ENCODE assay signal across 8 mouse cellular contexts in genomic region chrX:74328725-74329161, GRCm38 (mm10). TPM values are rescaled to one million over a fixed set of nuclear protein-coding genes. Genes with fewer than 3 reads are reported as not detected.
DNase-seq lines count a peak whose midpoint lies in the region; ATAC-seq and TF ChIP-seq lines count a peak whose summit lies in the region.

Gene Plxna3, plus strand, starts transcription at chrX:74329066.

- no peak for TF ChIP-seq POLR2A in ES-Bruce4 (IDR thresholded peaks at IDR 0.05; ENCODE audit: insufficient read depth, low read length)

- peak within 1 kb of the TSS; percentile 63 for H3K4me2 ChIP-seq in forebrain, embryonic 12.5 days
- H3K4me2 ChIP-seq in heart, embryonic 16.5 days (ENCODE audit: low read depth, low read length), result peak within 1 kb of the TSS; percentile 67
- peak within 1 kb of the TSS; percentile 76 for H3K4me2 ChIP-seq in liver, postnatal 0 days (ENCODE audit: low read depth, low read length)
- H3K4me2 ChIP-seq in neural tube, embryonic 14.5 days (ENCODE audit: low read depth, low read length), result peak within 1 kb of the TSS; percentile 69

- 25% methylated on average over 28 of the region's 30 CpGs for WGBS in forebrain, embryonic 12.5 days
- WGBS in heart, embryonic 16.5 days, result 12% methylated on average over 22 of the region's 30 CpGs
- 20% methylated on average over 24 of the region's 30 CpGs for WGBS in liver, postnatal 0 days (ENCODE audit: insufficient replicate concordance)
- 11% methylated on average over 18 of the region's 30 CpGs for WGBS in neural tube, embryonic 14.5 days

- H3K36me3 ChIP-seq in ES-Bruce4 (ENCODE audit: control insufficient read depth, insufficient read depth, low read length, poor library complexity, severe bottlenecking), result no peaks in the 10 kb centered on the region
- peaks cover 11% of the 10 kb centered on the region for H3K36me3 ChIP-seq in forebrain, embryonic 12.5 days (replicated peaks)
- no peaks in the 10 kb centered on the region for H3K36me3 ChIP-seq in heart, embryonic 16.5 days (ENCODE audit: control insufficient read depth, insufficient read depth)
- no peaks in the 10 kb centered on the region for H3K36me3 ChIP-seq in liver, postnatal 0 days (replicated peaks; ENCODE audit: insufficient read depth, low read length)
- no peaks in the 10 kb centered on the region for H3K36me3 ChIP-seq in neural tube, embryonic 14.5 days (ENCODE audit: control insufficient read depth, insufficient read depth, low read length)

- peak; percentile 44 for DNase-seq in c-Kit-positive CD71-positive TER-119-negative erythroid progenitor cells, embryonic 14.5 days (ENCODE audit: low read depth)
- DNase-seq in kidney, postnatal 36 days, result peak; percentile 67 to 78
- peak; percentile 68 for DNase-seq in liver, postnatal 0 days
- peak; percentile 80 for DNase-seq in testis, postnatal 10 days (ENCODE audit: low spot score)

- no peaks in the 10 kb centered on the region for H3K27me3 ChIP-seq in ES-Bruce4 (ENCODE audit: control insufficient read depth, insufficient read depth, low read length, poor library complexity, severe bottlenecking)
- H3K27me3 ChIP-seq in forebrain, embryonic 12.5 days, result no peaks in the 10 kb centered on the region
- no peaks in the 10 kb centered on the region for H3K27me3 ChIP-seq in heart, embryonic 16.5 days (ENCODE audit: control insufficient read depth, insufficient read depth, low read length)
- H3K27me3 ChIP-seq in liver, postnatal 0 days (ENCODE audit: insufficient read depth, low read length), result 0 out of 2 replicates have a peak, but pooled peaks cover 2% of the 10 kb centered on the region
- no peaks in the 10 kb centered on the region for H3K27me3 ChIP-seq in neural tube, embryonic 14.5 days (ENCODE audit: control insufficient read depth, insufficient read depth, low read length)

- no peaks in the 10 kb centered on the region for H3K9me3 ChIP-seq in ES-Bruce4 (replicated peaks; ENCODE audit: control insufficient read depth, insufficient read depth, low read length, poor library complexity, severe bottlenecking)
- no peaks in the 10 kb centered on the region for H3K9me3 ChIP-seq in forebrain, embryonic 12.5 days
- no peaks in the 10 kb centered on the region for H3K9me3 ChIP-seq in heart, embryonic 16.5 days (replicated peaks; ENCODE audit: control insufficient read depth, low read length)
- H3K9me3 ChIP-seq in liver, postnatal 0 days (ENCODE audit: low read length), result no peaks in the 10 kb centered on the region
- no peaks in the 10 kb centered on the region for H3K9me3 ChIP-seq in neural tube, embryonic 14.5 days (ENCODE audit: control insufficient read depth, low read length)

- H3K4me3 ChIP-seq in ES-Bruce4 (ENCODE audit: low read depth, low read length), result peak within 1 kb of the TSS; percentile 74
- H3K4me3 ChIP-seq in forebrain, embryonic 12.5 days (replicated peaks), result peak within 1 kb of the TSS; percentile 58
- H3K4me3 ChIP-seq in heart, embryonic 16.5 days (ENCODE audit: low read length), result peak within 1 kb of the TSS; percentile 53
- peak within 1 kb of the TSS; percentile 44 for H3K4me3 ChIP-seq in liver, postnatal 0 days (ENCODE audit: low read depth, low read length)
- peak within 1 kb of the TSS; percentile 48 for H3K4me3 ChIP-seq in neural tube, embryonic 14.5 days (ENCODE audit: low read depth, low read length)

- no peak for TF ChIP-seq CTCF in ES-Bruce4 (IDR thresholded peaks at IDR 0.05; ENCODE audit: low read depth, low read length)
- TF ChIP-seq CTCF in liver, postnatal 0 days (IDR thresholded peaks at IDR 0.05; ENCODE audit: low read depth), result no peak

- ATAC-seq in forebrain, embryonic 12.5 days (ENCODE audit: low FRiP score), result peak; percentile 95
- peak; percentile 92 for ATAC-seq in heart, embryonic 16.5 days (replicated peaks; ENCODE audit: extremely low read depth, insufficient read depth, low FRiP score)
- peak; percentile 92 for ATAC-seq in liver, postnatal 0 days
- peak; percentile 95 for ATAC-seq in neural tube, embryonic 14.5 days (ENCODE audit: low read depth)

- no peak within 1 kb of the TSS for H3K27ac ChIP-seq in ES-Bruce4 (ENCODE audit: insufficient read depth, low read length)
- peak within 1 kb of the TSS; percentile 81 for H3K27ac ChIP-seq in forebrain, embryonic 12.5 days
- H3K27ac ChIP-seq in heart, embryonic 16.5 days (ENCODE audit: low read length), result peak within 1 kb of the TSS; percentile 62
- no peak within 1 kb of the TSS for H3K27ac ChIP-seq in liver, postnatal 0 days (ENCODE audit: low read depth)
- peak within 1 kb of the TSS; percentile 77 for H3K27ac ChIP-seq in neural tube, embryonic 14.5 days (ENCODE audit: low read depth, low read length)

- H3K9ac ChIP-seq in ES-Bruce4 (ENCODE audit: low read depth, poor library complexity, severe bottlenecking), result peak within 1 kb of the TSS; percentile 72
- peak within 1 kb of the TSS; percentile 65 for H3K9ac ChIP-seq in forebrain, embryonic 12.5 days
- H3K9ac ChIP-seq in heart, embryonic 16.5 days (ENCODE audit: low read length), result peak within 1 kb of the TSS; percentile 73
- H3K9ac ChIP-seq in liver, postnatal 0 days (replicated peaks), result peak within 1 kb of the TSS; percentile 58
- H3K9ac ChIP-seq in neural tube, embryonic 14.5 days (replicated peaks; ENCODE audit: low read depth, low read length), result peak within 1 kb of the TSS; percentile 58

- TF ChIP-seq EP300 in ES-Bruce4 (IDR thresholded peaks at IDR 0.05; ENCODE audit: insufficient read depth, low read depth, low read length), result no peak
- TF ChIP-seq EP300 in liver, postnatal 0 days (IDR thresholded peaks at IDR 0.05; ENCODE audit: low read depth), result no peak

- H3K4me1 ChIP-seq in ES-Bruce4 (ENCODE audit: control insufficient read depth, insufficient read depth, low read length), result no peaks in the 10 kb centered on the region
- peaks cover 14% of the 10 kb centered on the region for H3K4me1 ChIP-seq in forebrain, embryonic 12.5 days
- H3K4me1 ChIP-seq in heart, embryonic 16.5 days (ENCODE audit: control insufficient read depth, insufficient read depth, low read length), result peaks cover 11% of the 10 kb centered on the region
- H3K4me1 ChIP-seq in liver, postnatal 0 days (ENCODE audit: insufficient read depth), result peaks cover 2% of the 10 kb centered on the region; the same call in 1 of the 2 replicates
- H3K4me1 ChIP-seq in neural tube, embryonic 14.5 days (ENCODE audit: control insufficient read depth, insufficient read depth, low read length), result peaks cover 8% of the 10 kb centered on the region; the same call in 1 of the 2 replicates

RNA-seq across cellular contexts. Expression of gene Plxna3, which starts in this region (rescaled TPM):
- polyA plus RNA-seq in ES-Bruce4 (2011; ENCODE audit: insufficient read depth, insufficient read length, low read depth, missing spikeins), result 9.1 and 10.5 TPM in 2 replicates
- polyA plus RNA-seq in forebrain, embryonic 12.5 days (2016; fragmentation: Nextera tagmentation; extraction: Ambion mirVana), result 47.7 and 55.3 TPM in 2 replicates
- polyA plus RNA-seq in heart, embryonic 16.5 days (2015; fragmentation: Nextera tagmentation; extraction: Ambion mirVana), result 3.3 and 5.6 TPM in 2 replicates
- 0.25 and 0.37 TPM in 2 replicates for polyA plus RNA-seq in liver, postnatal 0 days (2015; fragmentation: Nextera tagmentation; extraction: Ambion mirVana)
- polyA plus RNA-seq in neural tube, embryonic 14.5 days (2014; fragmentation: Nextera tagmentation; extraction: Ambion mirVana), result 42.5 and 47.1 TPM in 2 replicates

Comparison
In these comparisons a context has a peak if more than half of its experiments do, and no peak if none do; other contexts are left out.
1. Peak in DNase-seq, ATAC-seq, H3K4me3 ChIP-seq, H3K9ac ChIP-seq and H3K4me2 ChIP-seq in liver, postnatal 0 days; RNA of the gene not detected or under 1 TPM.
2. H3K27ac ChIP-seq: peak in forebrain, embryonic 12.5 days (single experiment), heart, embryonic 16.5 days (single experiment) and neural tube, embryonic 14.5 days (single experiment); none in ES-Bruce4 (single experiment) and liver, postnatal 0 days (single experiment).
3. Peak in every context shown above with its lines, with median percentiles within 50 percentile points of each other: H3K4me3 ChIP-seq, H3K9ac ChIP-seq, DNase-seq, ATAC-seq and H3K4me2 ChIP-seq.